Mouse (Mus musculus) limb, embryonic 14.5 days (tissue): Measurements from ENCODE around the gene Ctnnbl1. TPM values are rescaled to one million over a fixed set of nuclear protein-coding genes. Genes with fewer than 3 reads are reported as not detected.

Source experiments
- ATAC-seq: fragments of 200-750 bp; cut with Nextera tagmentation; 2 replicates; pipeline ENCODE4 v1.8.0; 2017; ENCODE audit warnings: low read depth, moderate number of reproducible peaks, moderate TSS enrichment; ENCODE audit not compliant: low FRiP score
- DNase-seq: peaks from one replicate; pipeline ENCODE4 v3.0.0-alpha.2; 2015; ENCODE audit warnings: low spot score
- H3K27ac ChIP-seq: fragments of 300-500 bp; sonication (generic); replicated peaks from 2 replicates; pipeline ENCODE4 v1.5.1; 2014; ENCODE audit warnings: low read depth, mild to moderate bottlenecking, low read length, moderate library complexity, mixed read lengths
- H3K27me3 ChIP-seq: fragments of 300-500 bp; sonication (generic); 2 replicates; pipeline ENCODE4 v1.6.1; 2014; ENCODE audit warnings: low read length, mixed read lengths; ENCODE audit not compliant: control insufficient read depth, insufficient read depth
- H3K36me3 ChIP-seq: fragments of 300-500 bp; sonication (generic); 2 replicates; pipeline ENCODE4 v1.6.1; 2014; ENCODE audit warnings: mild to moderate bottlenecking, low read length, moderate library complexity, mixed read lengths; ENCODE audit not compliant: control insufficient read depth, insufficient read depth
- H3K4me1 ChIP-seq: fragments of 300-500 bp; sonication (generic); 2 replicates; pipeline ENCODE4 v1.6.1; 2014; ENCODE audit warnings: antibody characterized with exemption, low read length, mixed read lengths; ENCODE audit not compliant: control insufficient read depth, insufficient read depth
- H3K4me2 ChIP-seq: fragments of 300-500 bp; sonication (generic); replicated peaks from 2 replicates; pipeline ENCODE4 v1.6.1; 2014; ENCODE audit warnings: low read depth, mild to moderate bottlenecking, low read length, moderate library complexity; ENCODE audit not compliant: severe bottlenecking
- H3K4me3 ChIP-seq: fragments of 300-500 bp; sonication (generic); replicated peaks from 2 replicates; pipeline ENCODE4 v1.5.1; 2014; ENCODE audit warnings: low read length
- H3K9ac ChIP-seq: fragments of 300-500 bp; sonication (generic); 2 replicates; pipeline ENCODE4 v1.6.1; 2014; ENCODE audit warnings: mild to moderate bottlenecking, low read depth, low read length, moderate library complexity; ENCODE audit not compliant: severe bottlenecking
- H3K9me3 ChIP-seq: fragments of 300-500 bp; sonication (generic); 2 replicates; pipeline ENCODE4 v1.6.1; 2016; ENCODE audit warnings: low read length; ENCODE audit not compliant: control insufficient read depth
- POLR2A ChIP-seq: fragments of 200-500 bp; IDR thresholded peaks from 2 replicates; pipeline ENCODE4 v1.8.0; 2012; ENCODE audit warnings: inconsistent platforms, mild to moderate bottlenecking, moderate library complexity, borderline replicate concordance; ENCODE audit not compliant: insufficient read depth, insufficient read length; ENCODE audit errors: extremely low read depth
- WGBS: fragments of 180-500 bp; shearing (Covaris S2); extraction: QIAGEN DNeasy Blood & Tissue Kit; methylation state at CpG from one replicate; pipeline ENCODE4 v1.1.7; 2014; 5-methylcytosine and 5-hydroxymethylcytosine counted together
- polyA plus RNA-seq, 2 experiments: library from polyadenylated mRNA; depleted of rRNA in 1 of 2; stranded (reverse) in 1 of 2; unstranded in 1 of 2; fragments of >200 nt; fragmentation: Nextera tagmentation in 1 of 2; extraction: Ambion mirVana in 1 of 2; gene quantifications; 2 replicates each; pipeline versions ENCODE4 v1.2.1 to v1.2.3; 2012 to 2014

The Ctnnbl1 gene
- polyA plus RNA-seq, 2 experiments, result 40.3 to 55.6 TPM

GRCm38 (mm10) chr2:157712677-157713076 is 24.5 kb upstream of the Ctnnbl1 start:
- 74% methylated on average over 6 of the region's 6 CpGs for WGBS

GRCm38 (mm10) chr2:157715586-157716191 is 21.5 kb upstream of the Ctnnbl1 start:
- 60% methylated on average over 12 of the region's 12 CpGs for WGBS
- no peaks in the 10 kb centered on the region for H3K9me3 ChIP-seq
- H3K27me3 ChIP-seq, result no peaks in the 10 kb centered on the region
- 0 out of 2 replicates have a peak, but pooled peaks cover 3% of the 10 kb centered on the region for H3K4me1 ChIP-seq
- H3K27ac ChIP-seq, result no peak overlapping the region
- no peak overlapping the region for H3K9ac ChIP-seq
- TF ChIP-seq POLR2A, result no peak
- ATAC-seq, result no peak
- H3K4me2 ChIP-seq, result no peak overlapping the region
- no peaks in the 10 kb centered on the region for H3K36me3 ChIP-seq
- no peak for DNase-seq
- H3K4me3 ChIP-seq, result no peak overlapping the region

More at GRCm38 (mm10) chr2:157712677-157713076, 24.5 kb upstream of the Ctnnbl1 start:
- H3K36me3 ChIP-seq, result no peaks in the 10 kb centered on the region
- peaks cover 7% of the 10 kb centered on the region; the same call in 1 of the 2 replicates for H3K4me1 ChIP-seq
- H3K27me3 ChIP-seq, result no peaks in the 10 kb centered on the region
- no peak overlapping the region for H3K9ac ChIP-seq
- H3K4me2 ChIP-seq, result no peak overlapping the region
- DNase-seq (no peak), ATAC-seq (no peak)
- no peak overlapping the region for H3K27ac ChIP-seq
- TF ChIP-seq POLR2A, result no peak
- H3K9me3 ChIP-seq, result no peaks in the 10 kb centered on the region
- no peak overlapping the region for H3K4me3 ChIP-seq

DNA sequence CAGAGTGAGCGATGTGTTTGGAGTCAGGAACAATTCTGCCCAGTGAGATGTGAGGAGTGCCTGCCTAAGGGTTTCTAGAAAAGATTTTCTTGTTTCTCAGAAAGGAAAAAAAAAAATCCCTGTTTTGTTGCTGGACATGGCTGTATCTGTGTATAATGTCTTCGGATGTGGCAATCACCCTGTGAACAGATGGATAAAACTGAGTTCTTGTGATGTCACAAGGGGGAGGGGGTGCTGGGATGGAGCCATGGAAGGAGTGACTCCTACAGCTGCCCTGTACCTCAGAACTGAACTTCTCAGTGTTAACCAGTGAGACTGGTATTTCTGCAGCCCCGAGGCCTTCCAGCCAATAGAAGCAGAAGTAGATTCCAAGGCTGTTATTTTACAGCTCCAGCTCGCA is 18.8 kb upstream of the Ctnnbl1 start:
- H3K9ac ChIP-seq, result no peak overlapping the region

GRCm38 (mm10) chr2:157723883-157724573 is 13.2 kb upstream of the Ctnnbl1 start:
- H3K4me3 ChIP-seq, result no peak overlapping the region
- peak; percentile 68; the same call in 1 of the 2 replicates for ATAC-seq
- 30% methylated on average over 8 of the region's 8 CpGs for WGBS
- peaks cover 11% of the 10 kb centered on the region for H3K4me1 ChIP-seq
- H3K27ac ChIP-seq, result peak overlapping the region; percentile 65
- no peak overlapping the region for H3K9ac ChIP-seq
- H3K9me3 ChIP-seq, result no peaks in the 10 kb centered on the region
- H3K4me2 ChIP-seq, result no peak overlapping the region
- no peaks in the 10 kb centered on the region for H3K36me3 ChIP-seq
- no peaks in the 10 kb centered on the region for H3K27me3 ChIP-seq
- peak; percentile 22 for DNase-seq
- no peak for TF ChIP-seq POLR2A

More for the DNA sequence above, 18.8 kb upstream of the Ctnnbl1 start:
- ATAC-seq, result 0 out of 2 replicates have a peak, but pooled peaks have one; percentile 9
- Histone ChIP-seq H3K27me3 (no peaks in the 10 kb centered on the region), H3K4me1 (no peaks in the 10 kb centered on the region), H3K9me3 (no peaks in the 10 kb centered on the region), H3K27ac (no peak overlapping the region), H3K4me2 (no peak overlapping the region), H3K4me3 (no peak overlapping the region), H3K36me3 (no peaks in the 10 kb centered on the region)
- 33% methylated on average over 4 of the region's 4 CpGs for WGBS
- DNase-seq, result no peak
- no peak for TF ChIP-seq POLR2A

DNA sequence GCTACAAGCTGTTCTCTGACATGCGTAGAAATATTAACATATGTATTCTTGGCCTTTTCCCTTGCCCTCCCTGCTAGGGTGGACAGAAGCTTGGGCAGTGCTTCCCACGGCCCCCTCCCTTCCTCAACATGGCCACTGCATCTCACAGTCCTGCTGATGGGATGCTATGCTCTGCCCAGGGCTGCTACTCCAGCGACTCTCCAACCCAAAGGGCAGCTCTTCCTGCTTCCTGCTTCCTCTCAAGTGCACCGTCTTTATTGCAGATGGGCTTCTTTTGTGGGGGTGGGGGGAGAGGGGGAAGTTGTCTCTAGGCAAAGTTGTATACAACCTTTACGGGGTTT is 12.7 kb upstream of the Ctnnbl1 start:
- H3K4me2 ChIP-seq, result no peak overlapping the region
- no peaks in the 10 kb centered on the region for H3K27me3 ChIP-seq
- peaks cover 11% of the 10 kb centered on the region for H3K4me1 ChIP-seq
- no peak overlapping the region for H3K9ac ChIP-seq
- H3K36me3 ChIP-seq, result no peaks in the 10 kb centered on the region
- 48% methylated on average over 5 of the region's 5 CpGs for WGBS
- no peak overlapping the region for H3K4me3 ChIP-seq
- no peak for TF ChIP-seq POLR2A
- no peaks in the 10 kb centered on the region for H3K9me3 ChIP-seq
- ATAC-seq (0 out of 2 replicates have a peak, but pooled peaks have one; percentile 12), DNase-seq (no peak)
- H3K27ac ChIP-seq, result peak overlapping the region; percentile 65
